Mouse (Mus musculus) embryonic facial prominence, embryonic 11.5 days (tissue): ENCODE data around the gene Adcy10. TPM values are rescaled to one million over a fixed set of nuclear protein-coding genes. Genes with fewer than 3 reads are reported as not detected.

Experiments
- ATAC-seq: fragments of 200-750 bp; cut with Nextera tagmentation; replicated peaks from 2 replicates; pipeline ENCODE4 v1.8.0; 2017; ENCODE audit warnings: low read depth; ENCODE audit not compliant: insufficient number of reproducible peaks, low FRiP score, low TSS enrichment
- DNase-seq: peaks from one replicate; pipeline ENCODE4 v3.0.0-alpha.2; 2015; ENCODE audit warnings: low spot score
- H3K27ac ChIP-seq: fragments of 300-500 bp; sonication (generic); replicated peaks from 2 replicates; pipeline ENCODE4 v1.5.1; 2014; ENCODE audit warnings: mild to moderate bottlenecking, low read depth, low read length, control low read depth
- H3K27me3 ChIP-seq: fragments of 300-500 bp; sonication (generic); 2 replicates; pipeline ENCODE4 v1.6.1; 2014; ENCODE audit warnings: mild to moderate bottlenecking, low read length, moderate library complexity, mixed read lengths; ENCODE audit not compliant: control insufficient read depth, insufficient read depth
- H3K36me3 ChIP-seq: fragments of 300-500 bp; sonication (generic); replicated peaks from 2 replicates; pipeline ENCODE4 v1.6.1; 2014; ENCODE audit warnings: low read depth, mild to moderate bottlenecking, low read length, moderate library complexity, mixed read lengths; ENCODE audit not compliant: control insufficient read depth, insufficient read depth
- H3K4me1 ChIP-seq: fragments of 300-500 bp; sonication (generic); 2 replicates; pipeline ENCODE4 v1.6.1; 2014; ENCODE audit warnings: low read length, mixed read lengths; ENCODE audit not compliant: control insufficient read depth, insufficient read depth
- H3K4me2 ChIP-seq: fragments of 300-500 bp; sonication (generic); 2 replicates; pipeline ENCODE4 v1.6.1; 2014; ENCODE audit warnings: low read depth, mild to moderate bottlenecking, control low read depth, low read length, moderate library complexity
- H3K4me3 ChIP-seq: fragments of 300-500 bp; sonication (generic); 2 replicates; pipeline ENCODE4 v1.5.1; 2014; ENCODE audit warnings: low read depth, low read length, control low read depth
- H3K9ac ChIP-seq: fragments of 300-500 bp; sonication (generic); replicated peaks from 2 replicates; pipeline ENCODE4 v1.6.1; 2014; ENCODE audit warnings: mild to moderate bottlenecking, control low read depth, low read length
- H3K9me3 ChIP-seq: fragments of 300-500 bp; sonication (generic); replicated peaks from 2 replicates; pipeline ENCODE4 v1.6.1; 2016; ENCODE audit warnings: mild to moderate bottlenecking, low read length, inconsistent platforms, mixed read lengths; ENCODE audit not compliant: control insufficient read depth
- WGBS: fragments of 180-500 bp; shearing (Covaris S2); extraction: QIAGEN DNeasy Blood & Tissue Kit; methylation state at CpG from one replicate; pipeline ENCODE4 v1.1.7; 2014; 5-methylcytosine and 5-hydroxymethylcytosine counted together
- polyA plus RNA-seq: library from polyadenylated mRNA; unstranded; fragments of >200 nt; fragmentation: Nextera tagmentation; extraction: Ambion mirVana; gene quantifications from 2 replicates; pipeline ENCODE4 v1.2.1, GENCODE M21; 2014

Adcy10 gene
- polyA plus RNA-seq, 1 experiment from 2014 or later = not detected

GRCm38 (mm10) chr1:165625896-165626295 lies 140.9 kb downstream of the Adcy10 start:
- ATAC-seq (no peak), DNase-seq (no peak)
- WGBS = 92% methylated on average over 5 of the region's 5 CpGs
- no peak overlapping the region for H3K4me2 ChIP-seq
- no peak overlapping the region for H3K9ac ChIP-seq
- no peak overlapping the region for H3K4me3 ChIP-seq
- no peaks in the 10 kb centered on the region for H3K27me3 ChIP-seq
- no peaks in the 10 kb centered on the region for H3K4me1 ChIP-seq
- no peak overlapping the region for H3K27ac ChIP-seq
- H3K36me3 ChIP-seq = no peaks in the 10 kb centered on the region
- H3K9me3 ChIP-seq = no peaks in the 10 kb centered on the region

Other genes starting within 250 kb of the Adcy10 start
- gene Tiprl, start 248.2 kb upstream of the Adcy10 start, polyA plus RNA-seq = 116 and 120 TPM in 2 replicates
- gene Gpr161, start 189.4 kb upstream of the Adcy10 start, polyA plus RNA-seq = 2.0 and 2.2 TPM in 2 replicates
- 9.4 and 12.2 TPM in 2 replicates for gene Dcaf6, start 24.7 kb upstream of the Adcy10 start, polyA plus RNA-seq
- 112 and 121 TPM in 2 replicates for gene Mpc2, start 24.5 kb upstream of the Adcy10 start, polyA plus RNA-seq
- 158 and 169 TPM in 2 replicates for gene Mpzl1, start 149.4 kb downstream of the Adcy10 start, polyA plus RNA-seq
- 7.8 and 8.3 TPM in 2 replicates for gene Rcsd1, start 224.6 kb downstream of the Adcy10 start, polyA plus RNA-seq